Mouse (Mus musculus): ENCODE data around the gene Cdh22. TPM values are rescaled to one million over a fixed set of nuclear protein-coding genes. Genes with fewer than 3 reads are reported as not detected.
A peak's percentile ranks its signal among the peaks of the same experiment; 100 is the strongest.

Cdh22 gene
- total RNA-seq (2021) = 10 to 100 TPM; 50.3 to 58.7 TPM

GRCm38 (mm10) chr2:165234613-165235291 is at the start of gene Cdh22:
Cdh22 (minus strand) TSS chr2:165234853.
- peak; percentile 80 to 81 for DNase-seq (ENCODE audit: low spot score in 2 of 2)
- intact Hi-C loops (cut with DNase I) = loop anchor here (1.0 to 5.0 kb wide), 3 partner anchors 38 to 158 kb away; no protein-coding TSS in a partner anchor

DNA sequence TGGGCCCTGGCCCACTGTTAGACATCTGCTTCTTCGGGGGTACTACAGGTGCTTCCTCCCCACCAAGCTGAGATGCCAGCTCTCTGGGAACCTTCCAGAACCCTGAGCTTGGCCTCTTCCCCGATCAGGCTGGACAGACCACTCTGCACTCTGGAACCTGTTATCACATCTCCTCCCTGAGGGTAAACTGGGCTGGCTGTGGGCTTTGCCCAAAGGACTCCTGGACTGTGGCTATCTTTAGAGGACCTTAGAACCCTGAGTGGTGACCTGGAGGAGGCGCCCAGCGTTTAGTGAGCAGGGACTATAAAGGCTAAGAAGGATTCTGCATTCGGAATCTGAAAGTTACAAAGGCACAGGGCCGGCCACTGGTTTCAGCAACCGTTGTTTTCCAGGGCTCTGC is 49.7 kb upstream of the Cdh22 start:
- intact Hi-C loops (cut with DNase I) = no loop called here
- no peak for DNase-seq (ENCODE audit: low spot score in 2 of 2)

DNA sequence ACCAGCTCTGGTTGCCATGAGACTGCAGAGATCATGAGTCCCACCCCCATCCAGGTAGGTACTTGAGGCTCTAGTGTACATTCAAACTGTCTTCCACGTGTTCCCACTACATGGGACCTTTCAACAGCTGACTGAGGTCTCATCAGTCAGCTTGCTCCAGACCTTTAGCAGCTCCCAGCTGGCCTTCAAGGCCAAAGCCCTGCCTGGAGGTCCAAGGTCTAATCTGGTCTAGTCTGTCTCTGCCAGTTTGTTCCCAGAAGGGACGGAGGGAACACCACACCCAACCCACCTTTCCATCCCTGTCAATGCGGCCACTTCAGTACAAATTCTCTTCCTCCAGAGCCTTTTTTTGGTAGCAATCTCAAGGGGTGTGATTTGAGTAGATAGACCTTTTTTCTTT is 49.0 kb upstream of the Cdh22 start:
- DNase-seq (ENCODE audit: low spot score in 2 of 2) = no peak
- intact Hi-C loops (cut with DNase I) = no loop called here

DNA sequence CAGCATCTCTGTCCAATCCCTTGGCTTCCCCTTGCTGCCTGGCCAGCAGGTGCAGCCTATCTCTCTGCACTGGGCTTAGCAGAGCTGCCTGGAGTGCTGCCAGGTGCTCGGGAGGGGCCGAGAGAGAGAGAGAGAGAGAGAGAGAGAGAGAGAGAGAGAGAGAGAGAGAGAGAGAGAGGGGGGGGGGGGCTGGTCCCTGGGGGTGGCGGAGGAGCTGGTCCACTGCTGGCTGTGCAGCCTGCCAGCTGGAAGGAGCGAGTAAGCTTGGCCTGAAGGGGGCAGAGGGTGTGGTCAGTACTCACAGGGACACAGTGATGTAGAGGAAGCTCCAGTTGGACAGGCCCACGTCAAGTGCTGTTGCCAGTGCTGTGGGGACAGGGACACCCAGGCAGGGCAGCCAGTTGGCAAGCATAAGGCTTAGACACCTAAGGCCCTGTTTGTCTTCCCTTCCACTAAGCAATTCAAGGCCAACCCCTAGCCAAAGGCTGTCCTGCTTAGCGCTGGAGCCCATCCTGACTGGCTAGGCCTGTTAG is 47.2 kb upstream of the Cdh22 start:
- intact Hi-C loops (cut with DNase I) = no loop called here
- DNase-seq (ENCODE audit: low spot score in 2 of 2) = no peak

GRCm38 (mm10) chr2:165279351-165279750 is 44.7 kb upstream of the Cdh22 start:
- DNase-seq (ENCODE audit: low spot score in 2 of 2) = no peak
- intact Hi-C loops (cut with DNase I) = loop anchor here (5.0 kb wide), 1 partner anchor 317 kb away; the partner anchor contains the start of gene Slc12a5

DNA sequence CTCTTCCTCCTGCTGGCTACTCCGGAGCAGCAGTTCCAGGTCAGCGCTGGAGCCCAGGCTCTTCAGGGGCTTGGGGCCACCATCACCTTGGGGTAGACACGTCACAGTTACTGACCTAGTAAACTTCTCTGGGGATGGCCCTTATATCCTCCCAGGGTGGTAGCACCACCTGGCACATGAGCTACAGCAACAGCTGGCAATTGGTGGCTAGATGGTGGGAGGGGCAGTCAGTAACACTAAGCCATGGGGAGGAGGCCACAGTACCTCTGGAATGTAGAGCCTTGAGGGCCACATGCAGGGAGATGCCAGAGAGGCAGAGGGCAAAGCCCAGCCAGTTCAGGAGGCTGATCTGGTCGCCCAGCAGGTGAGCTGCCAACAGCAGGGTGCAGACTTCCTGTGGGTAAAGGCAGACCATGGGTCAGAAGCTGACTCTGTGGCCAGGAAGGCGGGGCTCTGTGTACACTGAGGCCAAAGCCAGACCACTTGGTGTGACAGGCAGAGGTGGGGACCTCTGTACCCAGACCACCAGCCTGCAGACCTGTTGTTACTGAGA is 42.6 kb upstream of the Cdh22 start:
- no peak for DNase-seq (ENCODE audit: low spot score in 2 of 2)
- intact Hi-C loops (cut with DNase I) = loop anchor here (5.0 kb wide), 1 partner anchor 315 kb away; the partner anchor contains the start of gene Slc12a5

DNA sequence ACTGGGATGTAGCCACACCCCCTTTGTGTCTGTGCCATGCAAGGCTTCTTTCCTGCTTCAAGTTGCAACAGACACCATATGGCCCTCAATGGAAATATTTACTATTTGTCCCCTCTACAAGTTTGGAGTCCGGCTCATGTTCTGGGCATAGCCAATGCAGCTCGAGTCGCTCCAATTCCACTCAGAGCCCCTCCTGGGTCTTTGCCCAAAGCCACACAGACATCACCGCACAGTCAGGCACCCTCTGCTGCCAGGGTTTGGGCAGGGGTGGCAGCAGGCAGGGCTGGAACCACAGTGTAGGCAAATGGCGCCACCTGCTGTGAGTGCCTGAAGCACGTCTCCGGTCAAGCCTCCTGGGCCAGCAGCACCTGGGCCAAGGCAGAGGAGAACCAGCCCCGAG is 41.2 kb upstream of the Cdh22 start:
- DNase-seq (ENCODE audit: low spot score in 2 of 2) = peak; percentile 79 to 81
- intact Hi-C loops (cut with DNase I) = loop anchor here (1.0 to 5.0 kb wide), 2 partner anchors 201 to 314 kb away; partner anchors contain the start of gene Slc12a5

DNA sequence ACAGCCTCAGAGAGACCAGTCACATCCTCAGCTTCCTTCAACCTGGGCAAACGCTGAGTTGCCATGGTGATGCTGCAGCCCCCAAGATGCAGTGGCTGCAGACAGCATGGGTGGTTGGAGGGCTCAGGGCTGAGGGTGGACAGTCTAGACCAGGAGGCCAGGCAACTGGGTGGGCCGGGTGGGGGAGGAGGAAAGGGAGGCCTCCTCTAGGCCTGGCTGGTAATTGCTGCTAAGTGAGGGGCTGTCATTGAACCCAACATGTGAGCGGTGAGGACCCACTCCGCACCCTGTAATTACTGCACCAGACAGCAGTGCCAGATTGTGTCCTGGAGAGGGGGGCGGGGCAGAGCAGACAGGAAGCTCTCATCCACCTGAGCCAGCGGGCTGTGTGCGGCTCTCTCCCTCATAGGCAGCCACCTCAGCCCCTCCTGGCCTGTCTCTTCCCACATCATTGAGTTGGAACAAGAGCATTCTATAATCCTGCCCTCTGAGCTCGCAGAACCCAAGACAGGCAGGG is 40.5 kb upstream of the Cdh22 start:
- DNase-seq (ENCODE audit: low spot score in 2 of 2) = no peak
- intact Hi-C loops (cut with DNase I) = loop anchor here (5.0 kb wide), 1 partner anchor 313 kb away; the partner anchor contains the start of gene Slc12a5

DNA sequence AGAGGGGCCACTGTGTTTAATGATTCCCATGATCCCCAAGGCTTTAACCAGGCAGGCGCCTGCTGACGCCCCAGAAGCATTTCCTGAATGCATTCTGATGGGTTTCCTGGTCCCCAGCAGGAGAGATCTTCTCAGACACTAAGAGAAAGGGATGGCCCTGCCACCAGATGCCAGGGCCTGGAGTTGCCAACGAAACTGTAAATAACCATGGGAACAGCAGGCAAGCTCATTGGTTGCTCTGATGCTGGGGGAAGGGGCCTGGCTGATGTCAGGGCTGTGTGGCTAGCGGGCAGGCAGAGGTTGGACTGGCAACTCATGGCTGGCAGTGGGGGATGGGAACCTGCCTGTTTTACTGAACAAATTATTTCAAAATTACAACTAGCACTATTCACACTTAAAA is 38.9 kb upstream of the Cdh22 start:
- no peak for DNase-seq (ENCODE audit: low spot score in 2 of 2)
- intact Hi-C loops (cut with DNase I) = loop anchor here (5.0 kb wide), 1 partner anchor 36 kb away; no protein-coding TSS in a partner anchor

- intact Hi-C loops (cut with DNase I) = loop anchor here (5.0 kb wide), 1 partner anchor 34 kb away; no protein-coding TSS in a partner anchor
- no peak for DNase-seq (ENCODE audit: low spot score in 2 of 2)
Measured at GRCm38 (mm10) chr2:165271326-165271725, 36.7 kb upstream of the Cdh22 start.

GRCm38 (mm10) chr2:165270858-165271257 is 36.2 kb upstream of the Cdh22 start:
- DNase-seq (ENCODE audit: low spot score in 2 of 2) = no peak

GRCm38 (mm10) chr2:165266739-165267138 is 32.1 kb upstream of the Cdh22 start:
- DNase-seq (ENCODE audit: low spot score in 2 of 2) = peak in 1 of 2 experiments; percentile 28
- intact Hi-C loops (cut with DNase I) = no loop called here

More at GRCm38 (mm10) chr2:165270858-165271257, 36.2 kb upstream of the Cdh22 start:
- intact Hi-C loops (cut with DNase I) = loop anchor here (5.0 kb wide), 1 partner anchor 34 kb away; no protein-coding TSS in a partner anchor

GRCm38 (mm10) chr2:165263861-165264260 is 29.2 kb upstream of the Cdh22 start:
- intact Hi-C loops (cut with DNase I) = no loop called here
- no peak for DNase-seq (ENCODE audit: low spot score in 2 of 2)

GRCm38 (mm10) chr2:165262274-165262990 is 27.8 kb upstream of the Cdh22 start:
- DNase-seq (ENCODE audit: low spot score in 2 of 2) = no peak
- intact Hi-C loops (cut with DNase I) = no loop called here

DNA sequence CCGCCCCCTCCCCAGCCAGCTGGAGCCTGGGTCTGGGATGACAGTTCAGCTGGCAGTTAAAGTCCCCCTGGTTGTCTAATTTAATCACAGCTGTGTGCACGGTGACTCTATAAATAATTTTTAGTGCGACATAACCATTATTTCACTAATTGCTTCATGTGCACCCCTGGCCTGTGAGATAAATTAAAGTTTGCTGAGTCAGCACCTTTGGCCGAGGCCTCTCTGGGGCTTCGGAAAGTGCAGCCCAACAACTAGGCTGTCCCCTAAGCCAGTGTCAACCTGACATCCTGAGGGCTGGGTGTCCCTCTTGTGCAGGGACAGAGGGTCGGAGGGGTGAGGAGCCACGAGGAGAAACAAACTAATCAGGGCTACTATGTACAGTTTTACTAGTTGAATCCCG is 25.2 kb upstream of the Cdh22 start:
- intact Hi-C loops (cut with DNase I) = no loop called here
- no peak for DNase-seq (ENCODE audit: low spot score in 2 of 2)

- intact Hi-C loops (cut with DNase I) = no loop called here
- DNase-seq (ENCODE audit: low spot score in 2 of 2) = no peak
Measured at GRCm38 (mm10) chr2:165258321-165258720, 23.7 kb upstream of the Cdh22 start.

DNA sequence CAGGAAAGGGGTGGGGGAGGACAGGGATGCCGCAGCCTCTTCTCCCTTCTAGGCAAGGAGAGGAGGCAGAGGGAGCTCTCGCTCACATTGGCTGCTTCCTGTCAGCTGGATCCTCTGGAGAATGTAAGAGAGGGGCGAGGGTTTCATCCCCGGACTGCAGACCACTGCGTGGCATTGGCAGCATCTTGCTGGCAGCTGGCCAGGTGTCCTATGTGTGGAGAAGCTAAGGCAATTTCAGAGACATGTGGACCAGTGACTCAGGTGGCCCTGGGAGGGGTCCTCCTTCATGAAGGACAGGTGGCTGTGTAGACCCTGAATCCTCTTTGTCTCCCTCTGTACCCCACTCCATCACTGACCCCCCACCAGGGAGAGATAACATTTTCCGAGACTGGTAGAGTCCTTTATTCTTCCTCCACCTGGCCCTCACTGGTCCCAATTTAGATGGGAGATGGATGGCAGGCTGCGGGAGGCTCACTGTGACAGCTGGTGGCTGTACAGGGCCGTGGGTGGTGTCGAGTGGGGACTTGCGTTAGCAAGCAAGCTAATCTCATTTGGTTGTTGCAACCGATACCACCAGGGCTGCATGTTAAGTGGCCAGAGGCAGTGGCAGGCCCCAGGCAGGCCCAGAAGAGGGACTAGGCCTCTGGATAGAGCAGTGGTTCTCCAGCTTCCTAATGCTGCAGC is 22.6 kb upstream of the Cdh22 start:
- intact Hi-C loops (cut with DNase I) = no loop called here
- peak; percentile 62 to 69 for DNase-seq (ENCODE audit: low spot score in 2 of 2)

DNA sequence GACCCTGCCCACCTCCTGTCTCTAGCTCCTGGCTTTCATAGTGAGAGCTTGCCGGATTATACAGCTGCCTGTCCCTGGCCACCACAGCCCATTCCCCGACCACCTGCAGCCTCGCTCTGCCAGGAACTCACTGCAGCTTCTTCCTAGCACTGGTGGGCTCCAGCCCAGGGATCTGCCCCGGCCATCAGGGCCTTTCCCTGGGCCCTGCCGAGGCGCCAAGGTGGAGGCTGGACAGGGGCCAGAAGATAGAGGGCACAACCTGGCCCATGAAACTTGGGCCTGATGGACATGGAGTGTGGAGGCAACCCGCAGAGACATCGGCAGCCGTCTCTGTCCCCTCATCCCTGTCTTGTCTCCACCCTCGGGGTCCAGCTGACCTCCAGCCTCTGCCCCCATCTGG is 21.6 kb upstream of the Cdh22 start:
- no peak for DNase-seq (ENCODE audit: low spot score in 2 of 2)
- intact Hi-C loops (cut with DNase I) = no loop called here

DNA sequence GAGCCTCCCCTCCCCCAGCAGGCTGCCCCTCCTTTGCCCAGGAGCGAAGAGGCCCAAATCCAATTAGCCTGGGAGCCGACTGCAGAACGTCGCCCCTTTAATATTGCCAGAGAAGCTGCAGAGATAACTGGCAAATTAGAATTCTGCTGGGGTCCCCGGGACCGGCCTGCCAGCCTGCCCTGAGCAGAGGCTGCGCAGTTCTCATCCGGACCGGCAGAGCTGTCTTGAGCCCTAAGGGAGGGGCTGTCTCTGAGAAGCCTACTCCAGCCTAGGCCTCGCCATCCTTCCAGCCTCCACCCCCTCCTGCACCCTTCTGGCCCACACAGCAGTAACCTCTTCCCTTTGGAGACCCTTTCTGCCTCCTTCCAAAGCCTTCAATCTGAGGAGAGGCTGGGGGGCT is 19.2 kb upstream of the Cdh22 start:
- intact Hi-C loops (cut with DNase I) = no loop called here

More for the DNA sequence above, 19.2 kb upstream of the Cdh22 start:
- DNase-seq (ENCODE audit: low spot score in 2 of 2) = no peak
